Mouse (Mus musculus) cerebellum, adult 2 months (tissue): Measurements from ENCODE around the gene Cpn1.

Experiments
- CTCF ChIP-seq: fragments of 200-500 bp; IDR thresholded peaks from 2 replicates; pipeline ENCODE4 v1.5.1; 2011; ENCODE audit warnings: low read depth, mild to moderate bottlenecking, control low read depth, low read length, moderate library complexity, borderline replicate concordance; ENCODE audit not compliant: insufficient read depth
- POLR2A ChIP-seq: fragments of 200-500 bp; IDR thresholded peaks from 2 replicates; pipeline ENCODE4 v1.6.1; 2011; ENCODE audit warnings: low read length, control low read depth, borderline replicate concordance; ENCODE audit not compliant: insufficient read depth

DNA sequence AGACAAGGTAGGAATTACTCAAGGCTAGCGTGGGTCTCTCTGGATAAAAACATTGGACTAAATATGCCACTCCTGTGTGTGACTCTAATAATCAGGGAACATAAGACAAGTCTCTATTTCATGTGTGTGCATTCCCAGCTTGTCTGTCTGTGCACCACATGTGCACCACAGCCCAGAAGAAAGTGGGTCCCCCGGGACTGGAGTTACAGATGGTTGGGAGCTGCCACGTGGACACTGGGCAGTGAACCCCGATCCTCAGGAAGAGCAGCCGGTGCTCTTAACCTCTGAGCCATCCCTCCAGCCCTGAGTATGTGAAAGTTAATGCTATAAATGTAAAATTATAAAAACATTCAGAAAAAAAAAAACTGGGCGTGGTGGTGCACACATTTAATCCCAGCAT, 68.6 kb downstream of the Cpn1 start:
- TF ChIP-seq CTCF: no peak
- no peak for TF ChIP-seq POLR2A
